Comparison of ENCODE assay signal across 10 mouse cellular contexts in genomic region chr5:139166781-139167361, GRCm38 (mm10). TPM values are rescaled to one million over a fixed set of nuclear protein-coding genes. Genes with fewer than 3 reads are reported as not detected.
A peak's percentile ranks its signal among the peaks of the same experiment; 100 is the strongest.
DNase-seq lines count a peak whose midpoint lies in the region; ATAC-seq lines count a peak whose summit lies in the region.
"Had no signal": no experiment of that assay in that cellular context is flagged by ENCODE, and none has a peak within 500 bp of the region (broad histone marks: within the 10 kb centered on the region; RNA-seq: fewer than 3 reads in every experiment).

No protein-coding gene starts in this region.

- no peak overlapping the region for H3K9ac ChIP-seq in heart, embryonic 15.5 days
- H3K9ac ChIP-seq in liver, embryonic 12.5 days = no peak overlapping the region
- H3K9ac ChIP-seq: forebrain, postnatal 0 days had no signal

- no peaks in the 10 kb centered on the region; the same call in 1 of the 2 replicates for H3K4me1 ChIP-seq in heart, embryonic 15.5 days (replicated peaks)
- peaks cover 38% of the 10 kb centered on the region for H3K4me1 ChIP-seq in liver, embryonic 12.5 days
- 0 out of 2 replicates have a peak, but pooled peaks cover 6% of the 10 kb centered on the region for H3K4me1 ChIP-seq in hindbrain, embryonic 10.5 days (replicated peaks)

- 0 out of 2 replicates have a peak overlapping the region, but pooled peaks have one; percentile 39 for H3K27ac ChIP-seq in heart, embryonic 15.5 days
- peak overlapping the region; percentile 58 for H3K27ac ChIP-seq in liver, embryonic 12.5 days
- H3K27ac ChIP-seq in hindbrain, embryonic 10.5 days = no peak overlapping the region

- no peaks in the 10 kb centered on the region for H3K9me3 ChIP-seq in heart, embryonic 15.5 days (replicated peaks)
- H3K9me3 ChIP-seq in liver, embryonic 12.5 days (replicated peaks) = no peaks in the 10 kb centered on the region
- H3K9me3 ChIP-seq in hindbrain, embryonic 10.5 days = no peaks in the 10 kb centered on the region

- no peak overlapping the region for H3K4me2 ChIP-seq in heart, embryonic 15.5 days
- no peak overlapping the region for H3K4me2 ChIP-seq in liver, embryonic 12.5 days

- H3K27me3 ChIP-seq in heart, embryonic 15.5 days = no peaks in the 10 kb centered on the region
- H3K27me3 ChIP-seq in liver, embryonic 12.5 days (replicated peaks) = no peaks in the 10 kb centered on the region
- no peaks in the 10 kb centered on the region for H3K27me3 ChIP-seq in hindbrain, embryonic 10.5 days (ENCODE audit: insufficient read depth, poor library complexity, severe bottlenecking)

- WGBS in heart, embryonic 15.5 days = 60% methylated on average over 6 of the region's 6 CpGs
- WGBS in liver, embryonic 12.5 days (ENCODE audit: insufficient replicate concordance) = 23% methylated on average over 6 of the region's 6 CpGs
- WGBS in hindbrain, embryonic 10.5 days = 87% methylated on average over 6 of the region's 6 CpGs

- H3K4me3 ChIP-seq in heart, embryonic 15.5 days = no peak overlapping the region
- no peak overlapping the region for H3K4me3 ChIP-seq in liver, embryonic 12.5 days
- H3K4me3 ChIP-seq in hindbrain, embryonic 10.5 days = no peak overlapping the region

- DNase-seq in heart, adult 8-10 months (ENCODE audit: low spot score) = no peak
- DNase-seq in ES-CJ7 (ENCODE audit: low read depth, low spot score) = peak; percentile 57
- peak; percentile 61 to 79 for DNase-seq in thymus, adult 18-20 months
- no peak for DNase-seq in hindbrain, embryonic 10.5 days (ENCODE audit: low spot score)
- no peak for DNase-seq in cerebellum, adult 18-20 months
- DNase-seq in kidney, postnatal 10 days = no peak
- DNase-seq: forebrain, postnatal 0 days; heart, adult 18-20 months had no signal

- peaks cover 23% of the 10 kb centered on the region for H3K36me3 ChIP-seq in heart, embryonic 15.5 days
- H3K36me3 ChIP-seq in liver, embryonic 12.5 days = peaks cover 95% of the 10 kb centered on the region
- H3K36me3 ChIP-seq in hindbrain, embryonic 10.5 days = peaks cover 97% of the 10 kb centered on the region

- no peak; the same call in 1 of the 2 replicates for ATAC-seq in heart, embryonic 15.5 days (replicated peaks; ENCODE audit: insufficient number of reproducible peaks, insufficient read depth, low FRiP score, low read depth)
- ATAC-seq in liver, embryonic 12.5 days = peak; percentile 59
- ATAC-seq: forebrain, postnatal 0 days had no signal

RNA-seq across cellular contexts. Expression of gene Dnaaf5, which starts 16.8 kb away (rescaled TPM):
- polyA plus RNA-seq in heart, embryonic 15.5 days (2015; fragmentation: Nextera tagmentation; extraction: Ambion mirVana) = 5.0 and 8.5 TPM in 2 replicates
- 10 to 100 TPM; 16.1 to 20.0 (median 18.2) TPM for total RNA-seq in heart, adult 8-10 months (2022)
- 5.9 and 6.9 TPM in 2 replicates for polyA plus RNA-seq in liver, embryonic 12.5 days (2016; fragmentation: Nextera tagmentation; extraction: Ambion mirVana)
- 8.7 and 10.3 TPM in 2 replicates for polyA plus RNA-seq in hindbrain, embryonic 10.5 days (2016; fragmentation: Nextera tagmentation; extraction: Ambion mirVana)

RNA-seq across cellular contexts. Expression of gene Prkar1b, which starts 17.1 kb away (rescaled TPM):
- 10.1 and 12.3 TPM in 2 replicates for polyA plus RNA-seq in heart, embryonic 15.5 days (2015; fragmentation: Nextera tagmentation; extraction: Ambion mirVana)
- 1 to 10 TPM; 2.1 to 2.7 (median 2.3) TPM for total RNA-seq in heart, adult 8-10 months (2022)
- 3.4 and 3.9 TPM in 2 replicates for polyA plus RNA-seq in liver, embryonic 12.5 days (2016; fragmentation: Nextera tagmentation; extraction: Ambion mirVana)
- polyA plus RNA-seq in hindbrain, embryonic 10.5 days (2016; fragmentation: Nextera tagmentation; extraction: Ambion mirVana) = 11.7 and 28.8 TPM in 2 replicates

RNA-seq across cellular contexts. Expression of gene Sun1, which starts 33.6 kb away (rescaled TPM):
- 32.4 and 38.9 TPM in 2 replicates for polyA plus RNA-seq in heart, embryonic 15.5 days (2015; fragmentation: Nextera tagmentation; extraction: Ambion mirVana)
- 10 to 100 TPM; 48.0 to 58.0 (median 50.7) TPM for total RNA-seq in heart, adult 8-10 months (2022)
- polyA plus RNA-seq in liver, embryonic 12.5 days (2016; fragmentation: Nextera tagmentation; extraction: Ambion mirVana) = 31.7 and 34.6 TPM in 2 replicates
- polyA plus RNA-seq in hindbrain, embryonic 10.5 days (2016; fragmentation: Nextera tagmentation; extraction: Ambion mirVana) = 44.1 and 50.2 TPM in 2 replicates

Comparison
In these comparisons a context has a peak if more than half of its experiments do, and no peak if none do; other contexts are left out.
1. DNase-seq: peak in ES-CJ7 (single experiment) and thymus, adult 18-20 months (2 of 2); none in heart, adult 8-10 months (single experiment), hindbrain, embryonic 10.5 days (single experiment), cerebellum, adult 18-20 months (0 of 2) and kidney, postnatal 10 days (single experiment).